Mouse (Mus musculus) kidney, embryonic 14.5 days (tissue): ENCODE data around the gene Tsen54. TPM values are rescaled to one million over a fixed set of nuclear protein-coding genes. Genes with fewer than 3 reads are reported as not detected.

Experiments
- ATAC-seq: fragments of 200-750 bp; cut with Nextera tagmentation; 2 replicates; pipeline ENCODE4 v1.8.0; 2017; ENCODE audit warnings: moderate number of reproducible peaks, mild to moderate bottlenecking, moderate TSS enrichment, moderate library complexity; ENCODE audit not compliant: low FRiP score, low TSS enrichment
- H3K27ac ChIP-seq: fragments of 300-500 bp; sonication (generic); 2 replicates; pipeline ENCODE4 v1.5.1; 2014; ENCODE audit warnings: low read depth, mild to moderate bottlenecking, low read length, moderate library complexity, mixed read lengths
- H3K27me3 ChIP-seq: fragments of 300-500 bp; sonication (generic); 2 replicates; pipeline ENCODE4 v1.6.1; 2014; ENCODE audit warnings: mild to moderate bottlenecking, low read length; ENCODE audit not compliant: control insufficient read depth, insufficient read depth
- H3K36me3 ChIP-seq: fragments of 300-500 bp; sonication (generic); 2 replicates; pipeline ENCODE4 v1.6.1; 2014; ENCODE audit warnings: low read length, mixed read lengths; ENCODE audit not compliant: control insufficient read depth, insufficient read depth
- H3K4me1 ChIP-seq: fragments of 300-500 bp; sonication (generic); 2 replicates; pipeline ENCODE4 v1.6.1; 2014; ENCODE audit warnings: low read length, mixed read lengths; ENCODE audit not compliant: control insufficient read depth, insufficient read depth
- H3K4me2 ChIP-seq: fragments of 300-500 bp; sonication (generic); replicated peaks from 2 replicates; pipeline ENCODE4 v1.6.1; 2014; ENCODE audit warnings: low read depth, mild to moderate bottlenecking, low read length
- H3K4me3 ChIP-seq: fragments of 300-500 bp; sonication (generic); 2 replicates; pipeline ENCODE4 v1.5.1; 2014; ENCODE audit warnings: mild to moderate bottlenecking, low read length
- H3K9ac ChIP-seq: fragments of 300-500 bp; sonication (generic); 2 replicates; pipeline ENCODE4 v1.6.1; 2014; ENCODE audit warnings: low read depth, mild to moderate bottlenecking, low read length, moderate library complexity
- H3K9me3 ChIP-seq: fragments of 300-500 bp; sonication (generic); 2 replicates; pipeline ENCODE4 v1.6.1; 2016; ENCODE audit warnings: low read length; ENCODE audit not compliant: control insufficient read depth
- WGBS: fragments of 180-500 bp; shearing (Covaris S2); extraction: QIAGEN DNeasy Blood & Tissue Kit; methylation state at CpG from one replicate; pipeline ENCODE4 v1.1.7; 2014; 5-methylcytosine and 5-hydroxymethylcytosine counted together
- microRNA-seq: library from miRNA; unstranded; fragments of <30 nt; microRNA quantifications from one replicate; pipeline ENCODE4, GENCODE M21; 2016
- polyA plus RNA-seq: library from polyadenylated mRNA; unstranded; fragments of >200 nt; fragmentation: Nextera tagmentation; extraction: Ambion mirVana; gene quantifications from 2 replicates; pipeline ENCODE4 v1.2.1, GENCODE M21; 2014

Gene Tsen54
- polyA plus RNA-seq, 1 experiment from 2014 or later = 34.9 TPM

GRCm38 (mm10) chr11:115858354-115858753 lies 43.8 kb downstream of the Tsen54 start, which contains the start of gene Myo15b:
Myo15b (plus strand) TSS chr11:115858406.
- Histone ChIP-seq H3K36me3 (0 out of 2 replicates have a peak, but pooled peaks cover 13% of the 10 kb centered on the region), H3K27me3 (peaks cover 35% of the 10 kb centered on the region), H3K4me1 (0 out of 2 replicates have a peak, but pooled peaks cover 4% of the 10 kb centered on the region), H3K4me2 (peak within 1 kb of the TSS; percentile 54), H3K9ac (peak within 1 kb of the TSS; percentile 43), H3K4me3 (peak within 1 kb of the TSS; percentile 35), H3K9me3 (no peaks in the 10 kb centered on the region), H3K27ac (no peak within 1 kb of the TSS)
- no peak for ATAC-seq
- 10% methylated on average over 27 of the region's 27 CpGs for WGBS

GRCm38 (mm10) chr11:115859143-115859945 lies 44.8 kb downstream of the Tsen54 start:
- ATAC-seq = peak; percentile 90
- H3K27ac ChIP-seq = no peak overlapping the region
- no peaks in the 10 kb centered on the region for H3K9me3 ChIP-seq
- H3K36me3 ChIP-seq = 0 out of 2 replicates have a peak, but pooled peaks cover 10% of the 10 kb centered on the region
- H3K4me1 ChIP-seq = 0 out of 2 replicates have a peak, but pooled peaks cover 4% of the 10 kb centered on the region
- peak overlapping the region; percentile 54 for H3K4me2 ChIP-seq
- peak overlapping the region; percentile 43 for H3K9ac ChIP-seq
- 3% methylated on average over 61 of the region's 75 CpGs for WGBS
- H3K27me3 ChIP-seq = peaks cover 35% of the 10 kb centered on the region
- H3K4me3 ChIP-seq = peak overlapping the region; percentile 35

GRCm38 (mm10) chr11:115863895-115864294 lies 49.4 kb downstream of the Tsen54 start:
- Histone ChIP-seq H3K9me3 (no peaks in the 10 kb centered on the region), H3K4me1 (0 out of 2 replicates have a peak, but pooled peaks cover 4% of the 10 kb centered on the region), H3K36me3 (no peaks in the 10 kb centered on the region), H3K27me3 (peaks cover 19% of the 10 kb centered on the region), H3K4me2 (no peak overlapping the region), H3K27ac (no peak overlapping the region), H3K4me3 (no peak overlapping the region), H3K9ac (no peak overlapping the region)
- ATAC-seq = no peak
- 86% methylated on average over 8 of the region's 8 CpGs for WGBS

GRCm38 (mm10) chr11:115869393-115869792 lies 54.9 kb downstream of the Tsen54 start:
- no peak for ATAC-seq

GRCm38 (mm10) chr11:115872437-115872836 lies 57.9 kb downstream of the Tsen54 start:
- WGBS = 73% methylated on average over 4 of the region's 4 CpGs
- ATAC-seq = no peak
- Histone ChIP-seq H3K4me2 (no peak overlapping the region), H3K27me3 (no peaks in the 10 kb centered on the region), H3K36me3 (no peaks in the 10 kb centered on the region), H3K9ac (no peak overlapping the region), H3K9me3 (no peaks in the 10 kb centered on the region), H3K27ac (no peak overlapping the region), H3K4me1 (0 out of 2 replicates have a peak, but pooled peaks cover 3% of the 10 kb centered on the region), H3K4me3 (no peak overlapping the region)

More at GRCm38 (mm10) chr11:115869393-115869792, 54.9 kb downstream of the Tsen54 start:
- no peak overlapping the region for H3K9ac ChIP-seq
- H3K27me3 ChIP-seq = no peaks in the 10 kb centered on the region
- no peaks in the 10 kb centered on the region for H3K36me3 ChIP-seq
- no peak overlapping the region for H3K4me3 ChIP-seq
- WGBS = 84% methylated on average over 8 of the region's 8 CpGs
- no peak overlapping the region for H3K27ac ChIP-seq
- H3K4me1 ChIP-seq = no peaks in the 10 kb centered on the region
- H3K9me3 ChIP-seq = no peaks in the 10 kb centered on the region
- H3K4me2 ChIP-seq = no peak overlapping the region

Small RNA genes lying within 50 kb of the gene (microRNA-seq; reads per million reads assigned to microRNA genes)
- not detected for gene Mir5621

Other genes starting within 250 kb of the Tsen54 start
- 99.7 and 100 TPM in 2 replicates for gene Mrps7, start 210.8 kb upstream of the Tsen54 start, polyA plus RNA-seq
- gene Gga3, start 210.7 kb upstream of the Tsen54 start, polyA plus RNA-seq = 14.4 and 22.7 TPM in 2 replicates
- 33.3 and 33.6 TPM in 2 replicates for gene Mif4gd, start 201.8 kb upstream of the Tsen54 start, polyA plus RNA-seq
- 35.3 and 40.8 TPM in 2 replicates for gene Slc25a19, start 186.4 kb upstream of the Tsen54 start, polyA plus RNA-seq
- 47.7 and 53.0 TPM in 2 replicates for gene Grb2, start 106.1 kb upstream of the Tsen54 start, polyA plus RNA-seq
- 12.4 and 19.9 TPM in 2 replicates for gene Tmem94, start 49.3 kb upstream of the Tsen54 start, polyA plus RNA-seq
- gene Caskin2, start 1.1 kb upstream of the Tsen54 start, polyA plus RNA-seq = 14.2 and 17.5 TPM in 2 replicates
- gene Llgl2, start 9.3 kb downstream of the Tsen54 start, polyA plus RNA-seq = 24.3 and 28.7 TPM in 2 replicates
- gene Myo15b, start 43.7 kb downstream of the Tsen54 start, polyA plus RNA-seq = 2.8 and 5.5 TPM in 2 replicates
- 2.3 and 2.9 TPM in 2 replicates for gene Smim5, start 85.2 kb downstream of the Tsen54 start, polyA plus RNA-seq
- 9.4 and 9.6 TPM in 2 replicates for gene Smim6, start 97.3 kb downstream of the Tsen54 start, polyA plus RNA-seq
- 41.4 and 48.1 TPM in 2 replicates for gene Sap30bp, start 118.6 kb downstream of the Tsen54 start, polyA plus RNA-seq
- 13.0 and 19.1 TPM in 2 replicates for gene Recql5, start 118.8 kb downstream of the Tsen54 start, polyA plus RNA-seq
- gene Itgb4, start 160.0 kb downstream of the Tsen54 start, polyA plus RNA-seq = 1.1 and 2.1 TPM in 2 replicates
- 155 and 166 TPM in 2 replicates for gene Galk1, start 198.0 kb downstream of the Tsen54 start, polyA plus RNA-seq
- 1,830 and 1,881 TPM in 2 replicates for gene H3f3b, start 213.2 kb downstream of the Tsen54 start, polyA plus RNA-seq
- 24.4 and 37.2 TPM in 2 replicates for gene Unk, start 215.6 kb downstream of the Tsen54 start, polyA plus RNA-seq